Mouse (Mus musculus): ENCODE data around the gene Gpr119. TPM values are rescaled to one million over a fixed set of nuclear protein-coding genes. Genes with fewer than 3 reads are reported as not detected.

Gpr119 gene
- polyA plus RNA-seq, 1 experiment from 2014 or later, result not detected

GRCm38 (mm10) chrX:48666807-48667206 lies 7.5 kb downstream of the Gpr119 start:
- no peaks in the 10 kb centered on the region for H3K9me3 ChIP-seq (replicated peaks; ENCODE audit: control insufficient read depth, low read length)
- WGBS (ENCODE audit: insufficient replicate concordance), result 45% methylated on average over 6 of the region's 6 CpGs
- no peaks in the 10 kb centered on the region for H3K27me3 ChIP-seq (ENCODE audit: control insufficient read depth, insufficient read depth, low read depth, low read length)
- H3K9ac ChIP-seq (ENCODE audit: low read depth, low read length), result no peak overlapping the region
- H3K4me1 ChIP-seq (ENCODE audit: control insufficient read depth, low read depth, low read length), result no peaks in the 10 kb centered on the region
- H3K4me3 ChIP-seq (ENCODE audit: low read depth, low read length), result no peak overlapping the region
- no peak overlapping the region for H3K4me2 ChIP-seq (ENCODE audit: low read depth, low read length)
- ATAC-seq (ENCODE audit: low read depth), result no peak
- H3K36me3 ChIP-seq (ENCODE audit: control insufficient read depth, insufficient read depth), result no peaks in the 10 kb centered on the region
- no peak overlapping the region for H3K27ac ChIP-seq (ENCODE audit: low read length)

GRCm38 (mm10) chrX:48644122-48644521 lies 30.2 kb downstream of the Gpr119 start:
- Histone ChIP-seq H3K36me3 (ENCODE audit: control insufficient read depth, insufficient read depth) (no peaks in the 10 kb centered on the region), H3K9ac (ENCODE audit: low read depth, low read length) (no peak overlapping the region), H3K27ac (ENCODE audit: low read length) (no peak overlapping the region), H3K4me2 (ENCODE audit: low read depth, low read length) (no peak overlapping the region), H3K9me3 (replicated peaks; ENCODE audit: control insufficient read depth, low read length) (no peaks in the 10 kb centered on the region), H3K27me3 (ENCODE audit: control insufficient read depth, insufficient read depth, low read depth, low read length) (no peaks in the 10 kb centered on the region), H3K4me1 (ENCODE audit: control insufficient read depth, low read depth, low read length) (no peaks in the 10 kb centered on the region), H3K4me3 (ENCODE audit: low read depth, low read length) (no peak overlapping the region)
- ATAC-seq (ENCODE audit: low read depth), result no peak
- WGBS (ENCODE audit: insufficient replicate concordance), result 73% methylated on average over 2 of the region's 2 CpGs

- no peaks in the 10 kb centered on the region for H3K27me3 ChIP-seq (ENCODE audit: control insufficient read depth, insufficient read depth, low read depth, low read length)
- ATAC-seq (ENCODE audit: low read depth), result no peak
- WGBS (ENCODE audit: insufficient replicate concordance), result 54% methylated on average over 2 of the region's 2 CpGs
- H3K36me3 ChIP-seq (ENCODE audit: control insufficient read depth, insufficient read depth), result no peaks in the 10 kb centered on the region
- H3K4me1 ChIP-seq (ENCODE audit: control insufficient read depth, low read depth, low read length), result no peaks in the 10 kb centered on the region
- H3K4me3 ChIP-seq (ENCODE audit: low read depth, low read length), result no peak overlapping the region
- no peak overlapping the region for H3K9ac ChIP-seq (ENCODE audit: low read depth, low read length)
- no peak overlapping the region for H3K27ac ChIP-seq (ENCODE audit: low read length)
- H3K9me3 ChIP-seq (replicated peaks; ENCODE audit: control insufficient read depth, low read length), result no peaks in the 10 kb centered on the region
- H3K4me2 ChIP-seq (ENCODE audit: low read depth, low read length), result no peak overlapping the region
These were observed 37.2 kb downstream of the Gpr119 start for GRCm38 (mm10) chrX:48637032-48637431.

GRCm38 (mm10) chrX:48624054-48624420 lies 50.2 kb downstream of the Gpr119 start:
- WGBS (ENCODE audit: insufficient replicate concordance), result 18% methylated on average over 9 of the region's 9 CpGs
- Histone ChIP-seq H3K4me3 (ENCODE audit: low read depth, low read length) (peak overlapping the region; percentile 75), H3K9ac (ENCODE audit: low read depth, low read length) (peak overlapping the region; percentile 68), H3K27me3 (ENCODE audit: control insufficient read depth, insufficient read depth, low read depth, low read length) (no peaks in the 10 kb centered on the region), H3K4me2 (ENCODE audit: low read depth, low read length) (peak overlapping the region; percentile 74), H3K27ac (ENCODE audit: low read length) (no peak overlapping the region), H3K4me1 (ENCODE audit: control insufficient read depth, low read depth, low read length) (no peaks in the 10 kb centered on the region), H3K9me3 (replicated peaks; ENCODE audit: control insufficient read depth, low read length) (no peaks in the 10 kb centered on the region), H3K36me3 (ENCODE audit: control insufficient read depth, insufficient read depth) (no peaks in the 10 kb centered on the region)
- no peak for ATAC-seq (ENCODE audit: low read depth)

- peak; percentile 95 for ATAC-seq (ENCODE audit: low read depth)
- no peaks in the 10 kb centered on the region for H3K36me3 ChIP-seq (ENCODE audit: control insufficient read depth, insufficient read depth)
- peak within 1 kb of the TSS; percentile 74 for H3K4me2 ChIP-seq (ENCODE audit: low read depth, low read length)
- H3K4me3 ChIP-seq (ENCODE audit: low read depth, low read length), result peak within 1 kb of the TSS; percentile 75
- peak within 1 kb of the TSS; percentile 69 for H3K27ac ChIP-seq (ENCODE audit: low read length)
- WGBS (ENCODE audit: insufficient replicate concordance), result 13% methylated on average over 38 of the region's 38 CpGs
- H3K9ac ChIP-seq (ENCODE audit: low read depth, low read length), result peak within 1 kb of the TSS; percentile 68
- H3K4me1 ChIP-seq (ENCODE audit: control insufficient read depth, low read depth, low read length), result no peaks in the 10 kb centered on the region
- H3K9me3 ChIP-seq (replicated peaks; ENCODE audit: control insufficient read depth, low read length), result no peaks in the 10 kb centered on the region
- H3K27me3 ChIP-seq (ENCODE audit: control insufficient read depth, insufficient read depth, low read depth, low read length), result no peaks in the 10 kb centered on the region
These were observed 50.8 kb downstream of the Gpr119 start, which contains the start of gene Slc25a14 for GRCm38 (mm10) chrX:48623379-48624053. Slc25a14 (plus strand) TSS chrX:48623413.

- H3K27ac ChIP-seq (ENCODE audit: low read length), result peak overlapping the region; percentile 69
- H3K9ac ChIP-seq (ENCODE audit: low read depth, low read length), result peak overlapping the region; percentile 68; the same call in 1 of the 2 replicates
- peak overlapping the region; percentile 74 for H3K4me2 ChIP-seq (ENCODE audit: low read depth, low read length)
- no peaks in the 10 kb centered on the region for H3K27me3 ChIP-seq (ENCODE audit: control insufficient read depth, insufficient read depth, low read depth, low read length)
- no peaks in the 10 kb centered on the region for H3K9me3 ChIP-seq (replicated peaks; ENCODE audit: control insufficient read depth, low read length)
- H3K36me3 ChIP-seq (ENCODE audit: control insufficient read depth, insufficient read depth), result no peaks in the 10 kb centered on the region
- H3K4me1 ChIP-seq (ENCODE audit: control insufficient read depth, low read depth, low read length), result no peaks in the 10 kb centered on the region
- WGBS (ENCODE audit: insufficient replicate concordance), result 12% methylated on average over 4 of the region's 4 CpGs
- H3K4me3 ChIP-seq (ENCODE audit: low read depth, low read length), result peak overlapping the region; percentile 75
- ATAC-seq (ENCODE audit: low read depth), result no peak
These were observed 51.3 kb downstream of the Gpr119 start for GRCm38 (mm10) chrX:48623049-48623378.

Small RNAs within 50 kb of the gene (microRNA-seq; reads per million reads assigned to microRNA genes)
- not detected for gene Gm27828

Other genes starting within 250 kb of the Gpr119 start
- 1.9 and 2.8 TPM in 2 replicates for gene Elf4, start 211.3 kb downstream of the Gpr119 start, polyA plus RNA-seq (2015; fragmentation: Nextera tagmentation; extraction: Ambion mirVana)
- gene Aifm1, start 160.9 kb downstream of the Gpr119 start, polyA plus RNA-seq (2015; fragmentation: Nextera tagmentation; extraction: Ambion mirVana), result 62.8 and 63.9 TPM in 2 replicates
- gene Rab33a, start 155.2 kb downstream of the Gpr119 start, polyA plus RNA-seq (2015; fragmentation: Nextera tagmentation; extraction: Ambion mirVana), result 0.26 and 0.33 TPM in 2 replicates
- gene Zfp280c, start 80.0 kb downstream of the Gpr119 start, polyA plus RNA-seq (2015; fragmentation: Nextera tagmentation; extraction: Ambion mirVana), result 1.8 and 2.2 TPM in 2 replicates
- 3.2 and 3.6 TPM in 2 replicates for gene Slc25a14, start 51.1 kb downstream of the Gpr119 start, polyA plus RNA-seq (2015; fragmentation: Nextera tagmentation; extraction: Ambion mirVana)
- 10.0 and 11.1 TPM in 2 replicates for gene Rbmx2, start 20.5 kb upstream of the Gpr119 start, polyA plus RNA-seq (2015; fragmentation: Nextera tagmentation; extraction: Ambion mirVana)
- gene Gm595, start 203.2 kb upstream of the Gpr119 start, polyA plus RNA-seq (2015; fragmentation: Nextera tagmentation; extraction: Ambion mirVana), result 0.04 TPM in 1 of 2 replicates, not detected in the other